Mouse (Mus musculus): ENCODE measurements at regions not wholly inside any gene's neighbourhood (a gene's known extent, or its start where the extent isn't known, plus 50 kb on each side); places are given as distances from the start of the nearest gene placed in this dataset.

DNA sequence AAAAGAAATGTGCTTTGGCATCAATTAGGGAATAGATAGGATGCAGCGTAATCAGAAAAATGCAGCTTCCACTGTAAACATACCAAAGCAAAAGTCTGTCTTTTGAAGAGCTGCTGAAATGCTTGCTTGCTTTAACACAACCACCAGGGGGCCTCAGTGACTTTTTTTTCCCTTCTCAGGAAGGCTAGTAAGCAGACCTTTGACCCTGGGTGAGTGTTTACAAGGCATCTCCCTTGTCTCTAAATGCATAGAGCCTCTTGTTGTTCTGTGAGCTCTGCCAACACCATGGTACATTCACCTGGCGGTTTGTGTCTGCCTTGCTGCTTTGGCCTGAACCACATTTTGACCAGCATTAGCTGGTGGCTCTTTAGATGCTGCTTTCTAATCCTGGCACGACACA lies 191.9 kb upstream of the C9orf72 start:
- DNase-seq: peak; percentile 52 to 58

- no peak for DNase-seq
These were observed 187.5 kb upstream of the C9orf72 start for GRCm38 (mm10) chr4:35413488-35413887.

- DNase-seq: no peak
These were observed 179.5 kb upstream of the C9orf72 start for GRCm38 (mm10) chr4:35405301-35406006.

- no peak for DNase-seq
These were observed 178.1 kb upstream of the C9orf72 start for GRCm38 (mm10) chr4:35404068-35404467.

- no peak for DNase-seq
These were observed 177.6 kb upstream of the C9orf72 start for GRCm38 (mm10) chr4:35403594-35403993.

DNA sequence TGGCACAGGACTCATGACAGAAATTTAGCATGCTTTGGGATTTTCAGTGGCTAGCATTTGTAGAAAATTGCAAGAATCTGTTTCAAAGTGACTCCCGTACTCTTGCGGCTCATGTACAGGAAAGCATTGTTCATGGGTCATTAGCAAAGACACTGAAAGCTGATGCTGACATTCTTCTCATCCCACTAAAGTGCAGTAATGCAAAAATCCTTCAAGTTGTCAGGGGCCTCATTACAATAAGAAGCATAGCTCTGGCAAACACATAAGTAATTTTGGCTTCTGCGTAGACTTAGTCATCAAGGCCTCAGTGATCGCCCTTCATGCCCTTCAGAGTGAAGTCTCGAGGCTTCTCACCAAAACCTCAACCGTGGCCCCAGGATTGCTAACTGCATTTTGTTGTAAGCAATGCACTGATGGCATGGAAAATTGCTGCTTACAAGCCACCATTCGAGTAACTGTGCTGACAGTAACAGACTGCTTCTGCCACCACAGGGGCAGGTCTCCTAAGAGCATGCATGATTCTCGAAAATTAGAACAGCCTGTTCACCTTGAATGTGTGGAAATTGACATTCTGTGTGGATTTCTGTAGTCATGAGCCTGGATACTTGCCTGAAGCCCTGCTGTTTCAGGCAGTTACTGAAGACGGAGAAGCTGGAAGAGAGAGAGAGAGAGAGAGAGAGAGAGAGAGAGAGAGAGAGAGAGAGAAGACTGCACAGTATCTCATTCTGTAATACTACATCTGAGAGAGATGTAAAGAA lies 176.6 kb upstream of the C9orf72 start:
- no peak for DNase-seq

- no peak for DNase-seq
These were observed 175.8 kb upstream of the C9orf72 start for GRCm38 (mm10) chr4:35401783-35402182.

- DNase-seq: no peak
These were observed 174.5 kb upstream of the C9orf72 start for GRCm38 (mm10) chr4:35400511-35400910.

DNA sequence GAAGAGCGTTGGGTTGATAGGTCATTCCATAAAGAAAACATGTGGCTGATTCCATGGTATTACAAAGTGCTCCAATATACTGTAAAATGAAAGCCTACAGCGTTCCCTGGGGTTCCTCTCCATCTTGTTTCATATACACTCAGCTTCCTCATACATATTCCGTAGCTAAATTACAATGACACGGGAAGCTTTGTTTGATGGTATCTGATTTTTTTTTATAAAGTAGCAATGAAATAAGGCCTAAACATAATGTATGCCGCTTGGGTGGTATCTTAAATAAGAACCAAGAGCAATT lies 169.6 kb upstream of the C9orf72 start:
- no peak for DNase-seq

DNA sequence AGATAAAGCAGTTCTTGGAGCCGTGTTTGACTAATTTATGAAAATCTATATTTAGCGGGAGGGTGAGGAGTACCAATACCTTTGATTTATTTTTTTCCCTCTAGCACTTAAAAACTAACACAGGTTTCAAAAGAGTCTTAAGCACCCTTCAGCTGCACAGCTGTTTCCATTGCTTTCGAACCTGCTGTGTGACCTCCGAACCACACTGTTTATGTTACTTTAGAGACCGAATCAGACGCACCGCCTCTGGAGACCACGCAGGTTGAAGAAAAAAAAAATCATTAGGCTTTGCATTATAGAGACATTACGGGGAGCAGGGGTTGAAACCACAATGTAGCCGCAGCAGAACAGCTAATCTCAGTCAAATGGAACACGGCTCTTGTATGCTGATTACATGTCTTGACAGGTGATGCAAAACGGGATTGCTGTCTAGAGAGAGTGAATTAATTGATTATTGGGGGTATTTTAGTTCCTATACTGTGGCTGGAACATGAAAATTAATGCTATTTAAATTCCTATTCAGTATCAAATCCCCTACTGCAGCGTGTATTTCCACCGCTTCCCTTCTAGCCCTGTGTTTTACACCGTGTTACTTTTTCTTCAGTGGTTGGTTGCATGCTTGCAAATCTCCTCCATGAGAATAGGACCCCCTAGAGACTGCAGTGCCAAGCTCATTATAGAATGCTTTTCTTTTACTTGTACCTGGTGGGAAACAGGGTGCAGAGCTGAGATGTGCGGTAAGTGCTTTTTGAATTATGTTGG lies 169.0 kb upstream of the C9orf72 start:
- DNase-seq: no peak

GRCm38 (mm10) chr4:35375791-35376190 lies 149.8 kb upstream of the C9orf72 start:
- DNase-seq: no peak

GRCm38 (mm10) chr4:35373213-35373860 lies 147.4 kb upstream of the C9orf72 start:
- DNase-seq: no peak

GRCm38 (mm10) chr4:35372528-35373212 lies 146.7 kb upstream of the C9orf72 start:
- DNase-seq: peak; percentile 89

- DNase-seq: no peak
These were observed 138.2 kb upstream of the C9orf72 start for GRCm38 (mm10) chr4:35364161-35364560.

- DNase-seq: no peak
These were observed 136.2 kb upstream of the C9orf72 start for GRCm38 (mm10) chr4:35362176-35362575.

DNA sequence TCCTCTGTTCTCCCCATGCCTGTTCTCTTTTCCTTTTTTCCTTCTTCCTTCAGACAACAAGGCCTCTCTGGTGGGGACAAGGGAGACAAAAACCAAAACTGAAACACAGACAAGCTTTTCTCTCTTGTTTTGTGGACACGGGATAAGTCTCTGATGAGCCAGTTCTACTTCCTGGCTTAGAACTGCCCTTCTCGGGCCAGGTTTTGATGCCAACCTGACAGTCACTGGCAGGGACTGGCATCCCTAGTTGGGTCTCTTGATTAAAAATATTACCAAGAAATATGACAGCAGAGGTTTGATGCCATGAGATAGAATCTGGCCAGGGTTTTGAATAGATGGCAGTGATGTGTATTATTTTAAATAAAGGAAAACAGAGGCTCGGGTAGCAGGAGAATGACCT lies 133.4 kb upstream of the C9orf72 start:
- DNase-seq: no peak

GRCm38 (mm10) chr4:35356904-35357563 lies 131.1 kb upstream of the C9orf72 start:
- DNase-seq: no peak

DNA sequence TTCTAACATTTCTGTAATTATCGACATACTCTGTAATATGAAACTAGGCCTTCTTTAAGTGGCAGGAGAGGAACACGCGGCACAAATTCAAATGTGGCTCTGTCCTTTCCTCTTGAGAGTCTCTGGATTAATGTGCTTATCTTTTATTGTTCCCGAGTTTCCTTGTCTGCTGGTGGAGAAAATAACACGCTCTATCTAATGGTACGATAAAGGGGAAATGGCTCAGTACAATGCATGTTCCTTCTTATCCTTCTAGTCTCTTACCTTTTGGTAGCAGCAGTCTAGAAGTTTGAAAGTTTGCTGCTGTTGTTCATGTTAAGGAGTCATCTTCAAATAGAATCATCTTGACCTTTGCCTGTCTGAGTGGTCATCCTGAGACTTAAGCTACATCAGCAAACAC lies 130.1 kb upstream of the C9orf72 start:
- no peak for DNase-seq

DNA sequence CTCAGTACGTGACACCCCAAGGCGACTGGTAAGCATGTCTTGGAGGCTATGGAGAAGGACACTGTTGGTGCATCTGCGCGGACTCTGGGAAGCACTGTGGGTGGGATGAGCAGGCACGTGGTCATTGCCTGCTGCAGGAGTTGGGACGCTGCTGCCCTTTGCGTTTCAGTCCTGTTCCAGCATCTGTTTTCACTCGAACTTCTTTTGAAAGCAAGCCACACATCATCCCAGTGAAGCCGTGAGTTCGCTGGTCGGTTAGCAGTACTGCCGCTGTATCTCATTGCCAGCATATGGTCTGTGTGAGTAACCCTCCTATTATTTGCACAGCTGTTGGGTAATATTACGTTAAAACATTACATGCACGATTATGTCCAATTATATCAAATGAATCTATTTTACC lies 128.1 kb upstream of the C9orf72 start:
- DNase-seq: peak; percentile 27 to 45

GRCm38 (mm10) chr4:35352606-35353005 lies 126.6 kb upstream of the C9orf72 start:
- DNase-seq: no peak

GRCm38 (mm10) chr4:35350465-35350864 lies 124.5 kb upstream of the C9orf72 start:
- peak; percentile 27 to 39 for DNase-seq

DNA sequence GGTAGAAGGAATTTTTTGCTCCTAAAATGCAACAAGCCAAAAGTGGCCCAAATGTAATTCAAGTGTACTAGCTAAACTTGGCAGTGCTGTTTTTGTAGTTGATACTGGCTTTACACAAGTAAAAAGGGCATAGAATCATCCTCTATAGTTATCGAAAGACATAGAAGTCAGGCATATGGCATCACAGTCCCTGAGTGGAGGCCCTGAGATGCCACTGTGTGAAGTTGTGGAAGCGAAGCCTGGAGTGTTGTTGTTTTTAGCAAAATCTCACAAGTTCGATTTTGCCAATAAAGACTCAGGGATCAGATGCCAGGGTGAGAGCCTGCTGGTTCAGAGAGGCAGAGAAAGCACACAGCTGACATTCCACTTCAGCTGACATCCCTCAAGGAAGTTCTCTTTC lies 121.6 kb upstream of the C9orf72 start:
- no peak for DNase-seq
